Mouse (Mus musculus): ENCODE data around the gene Clybl.

Clybl gene

DNA sequence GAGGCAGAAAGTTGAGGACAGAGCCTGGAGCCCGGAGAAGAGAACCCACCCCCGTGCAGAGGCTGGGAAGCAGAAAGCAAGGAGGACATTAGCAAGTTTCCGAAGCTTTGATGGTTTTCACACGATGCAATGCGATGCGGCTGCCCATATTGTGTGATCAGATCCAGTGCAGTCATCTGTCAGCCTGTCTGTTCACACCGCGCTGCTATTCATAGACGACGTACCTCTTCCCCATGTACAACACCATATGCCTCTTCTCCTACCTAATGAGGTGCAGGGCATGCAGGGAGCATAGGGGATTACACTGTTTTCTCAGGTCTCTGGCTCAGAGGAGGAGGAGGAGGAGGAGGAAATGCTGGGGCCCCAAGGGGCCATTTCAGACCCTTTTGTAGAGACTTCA lies 255.3 kb downstream of the Clybl start:
- DNase-seq, result no peak

- DNase-seq, result no peak
These were observed 268.3 kb downstream of the Clybl start for GRCm38 (mm10) chr14:122449601-122450495.

- peak; percentile 63 to 78 for DNase-seq
These were observed 269.2 kb downstream of the Clybl start, which contains the start of gene Gm5089 for GRCm38 (mm10) chr14:122450496-122451382. TSS of gene Gm5089 (minus strand) at chr14:122451115.

DNA sequence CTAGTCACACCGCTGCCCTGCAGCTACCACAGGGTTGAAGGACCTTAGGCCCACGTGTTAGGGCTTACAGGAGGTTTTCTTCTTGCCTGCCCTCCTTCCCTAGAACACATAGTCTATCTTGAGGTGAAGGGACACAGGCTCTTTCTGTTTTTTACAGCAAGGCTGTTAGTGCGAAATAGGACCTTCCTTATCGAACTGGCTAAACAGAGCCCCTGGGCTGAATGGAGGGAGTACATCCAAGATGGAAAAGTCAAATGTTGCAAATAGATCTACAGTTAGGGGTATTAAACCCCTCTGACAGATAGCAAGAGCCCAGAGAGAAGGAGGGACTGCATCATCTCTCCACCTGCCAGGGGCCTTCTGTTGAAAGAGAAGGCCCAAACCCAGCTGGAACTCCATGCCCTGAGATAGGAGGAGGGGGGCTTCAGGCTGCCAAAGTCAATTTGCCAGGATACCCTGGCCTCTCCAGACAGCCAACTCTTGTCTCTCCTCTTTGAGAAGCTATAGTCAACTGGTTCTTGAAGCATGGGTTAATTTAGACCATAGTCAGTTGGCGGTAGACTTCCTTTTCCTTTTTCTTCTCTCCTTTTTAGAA lies 270.1 kb downstream of the Clybl start:
- no peak for DNase-seq

Measured in lung, adult 18-20 months (tissue).